Mouse (Mus musculus) heart, postnatal 0 days (tissue): ENCODE data around the gene Rbfox3. TPM values are rescaled to one million over a fixed set of nuclear protein-coding genes. Genes with fewer than 3 reads are reported as not detected.

Source experiments
- ATAC-seq: fragments of 200-750 bp; cut with Nextera tagmentation; 2 replicates; pipeline ENCODE4 v1.8.0; 2017; ENCODE audit warnings: low read depth, moderate number of reproducible peaks, moderate library complexity; ENCODE audit not compliant: insufficient read depth
- DNase-seq: peaks from one replicate; pipeline ENCODE4 v3.0.0-alpha.2; 2016; ENCODE audit warnings: low spot score
- H3K27ac ChIP-seq: fragments of 300-500 bp; sonication (generic); 2 replicates; pipeline ENCODE4 v1.5.1; 2014; ENCODE audit warnings: low read depth, mild to moderate bottlenecking
- H3K27me3 ChIP-seq: fragments of 300-500 bp; sonication (generic); 2 replicates; pipeline ENCODE4 v1.6.1; 2014; ENCODE audit warnings: low read length, mixed read lengths; ENCODE audit not compliant: control insufficient read depth, insufficient read depth
- H3K36me3 ChIP-seq: fragments of 300-500 bp; sonication (generic); replicated peaks from 2 replicates; pipeline ENCODE4 v1.6.1; 2014; ENCODE audit warnings: low read length, mixed read lengths; ENCODE audit not compliant: control insufficient read depth, insufficient read depth
- H3K4me1 ChIP-seq: fragments of 300-500 bp; sonication (generic); 2 replicates; pipeline ENCODE4 v1.6.1; 2014; ENCODE audit warnings: antibody characterized with exemption; ENCODE audit not compliant: control insufficient read depth, insufficient read depth
- H3K4me2 ChIP-seq: fragments of 300-500 bp; sonication (generic); 2 replicates; pipeline ENCODE4 v1.6.1; 2014; ENCODE audit warnings: low read depth, mild to moderate bottlenecking, low read length, moderate library complexity
- H3K4me3 ChIP-seq: fragments of 300-500 bp; sonication (generic); 2 replicates; pipeline ENCODE4 v1.5.1; 2014; ENCODE audit warnings: low read depth, low read length
- H3K9ac ChIP-seq: fragments of 300-500 bp; sonication (generic); replicated peaks from 2 replicates; pipeline ENCODE4 v1.6.1; 2014; ENCODE audit warnings: low read depth, low read length, mixed read lengths
- H3K9me3 ChIP-seq: fragments of 300-500 bp; sonication (generic); replicated peaks from 2 replicates; pipeline ENCODE4 v1.6.1; 2016; ENCODE audit warnings: low read length; ENCODE audit not compliant: control insufficient read depth
- CTCF ChIP-seq: IDR thresholded peaks from 2 replicates; pipeline ENCODE4 v1.5.1; 2016; ENCODE audit warnings: antibody characterized with exemption, control low read depth, low read depth
- EP300 ChIP-seq: IDR thresholded peaks from 2 replicates; pipeline ENCODE4 v1.6.1; 2016; ENCODE audit warnings: antibody characterized with exemption, low read depth
- WGBS: fragments of 180-500 bp; shearing (Covaris S2); extraction: QIAGEN DNeasy Blood & Tissue Kit; methylation state at CpG from one replicate; pipeline ENCODE4 v1.1.7; 2014; 5-methylcytosine and 5-hydroxymethylcytosine counted together
- polyA plus RNA-seq: library from polyadenylated mRNA; unstranded; fragments of >200 nt; fragmentation: Nextera tagmentation; extraction: Ambion mirVana; gene quantifications from 2 replicates; pipeline ENCODE4 v1.2.1, GENCODE M21; 2015
- total RNA-seq: library from RNA; depleted of rRNA; stranded (reverse); fragments of >200 nt; gene quantifications from 2 replicates; pipeline ENCODE4 v1.2.3, GENCODE M21; 2014; ENCODE audit warnings: low replicate concordance

The Rbfox3 gene
- total and polyA plus RNA-seq, 2 experiments from 2014 or later = 0.08 to 1.2 TPM

DNA sequence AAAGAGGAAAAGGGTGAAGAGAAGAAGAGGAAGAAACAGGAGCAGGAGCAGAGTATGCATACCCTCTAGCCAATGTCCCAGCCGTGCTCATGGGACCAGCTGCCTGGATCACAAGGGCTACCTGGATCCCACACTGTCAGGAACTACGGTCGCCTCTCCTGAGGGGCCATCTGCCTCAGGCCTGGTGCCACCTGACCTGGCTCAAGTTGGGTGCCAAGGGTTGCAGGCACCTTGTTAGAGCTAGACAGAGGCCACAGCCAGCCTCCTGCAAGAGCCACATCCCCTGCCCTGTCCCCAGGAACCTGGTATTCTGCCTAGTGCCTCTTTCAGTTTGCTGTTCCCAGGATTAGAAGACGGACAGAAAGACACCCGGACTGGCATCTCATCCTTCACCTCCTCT is 347.5 kb downstream of the Rbfox3 start:
- H3K4me2 ChIP-seq = no peak overlapping the region
- ATAC-seq (no peak), DNase-seq (no peak)
- H3K4me1 ChIP-seq = no peaks in the 10 kb centered on the region
- H3K9me3 ChIP-seq = no peaks in the 10 kb centered on the region
- WGBS = 66% methylated on average over 5 of the region's 5 CpGs
- no peaks in the 10 kb centered on the region for H3K36me3 ChIP-seq
- H3K9ac ChIP-seq = no peak overlapping the region
- no peak overlapping the region for H3K27ac ChIP-seq
- H3K27me3 ChIP-seq = peaks cover 30% of the 10 kb centered on the region
- TF ChIP-seq EP300 = no peak
- no peak for TF ChIP-seq CTCF
- H3K4me3 ChIP-seq = no peak overlapping the region

DNA sequence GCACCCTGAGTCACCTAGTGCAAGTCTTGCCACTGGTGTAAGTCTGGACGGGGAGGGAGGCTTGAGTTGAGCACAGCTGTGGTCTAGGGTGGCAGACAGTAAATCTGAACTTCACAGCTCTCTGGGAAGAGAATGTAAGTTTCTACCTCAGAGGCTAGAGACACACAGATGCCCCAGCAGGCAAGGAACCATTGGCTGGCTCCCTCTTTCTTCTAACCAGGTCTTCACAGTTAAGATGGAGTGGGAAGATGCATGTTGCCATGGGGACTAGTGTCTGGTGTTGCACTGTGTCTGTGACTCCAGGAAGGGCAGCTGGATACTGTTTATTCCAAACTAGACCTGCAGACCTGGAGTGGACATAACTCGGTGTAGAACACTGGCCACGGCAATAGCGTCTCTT is 348.6 kb downstream of the Rbfox3 start:
- Histone ChIP-seq H3K4me3 (no peak overlapping the region), H3K36me3 (no peaks in the 10 kb centered on the region), H3K9ac (no peak overlapping the region), H3K27ac (no peak overlapping the region), H3K4me2 (no peak overlapping the region), H3K4me1 (no peaks in the 10 kb centered on the region), H3K9me3 (no peaks in the 10 kb centered on the region), H3K27me3 (peaks cover 20% of the 10 kb centered on the region)
- ATAC-seq (no peak), DNase-seq (no peak)
- TF ChIP-seq EP300 (no peak), CTCF (no peak)
- 68% methylated on average over 4 of the region's 4 CpGs for WGBS

DNA sequence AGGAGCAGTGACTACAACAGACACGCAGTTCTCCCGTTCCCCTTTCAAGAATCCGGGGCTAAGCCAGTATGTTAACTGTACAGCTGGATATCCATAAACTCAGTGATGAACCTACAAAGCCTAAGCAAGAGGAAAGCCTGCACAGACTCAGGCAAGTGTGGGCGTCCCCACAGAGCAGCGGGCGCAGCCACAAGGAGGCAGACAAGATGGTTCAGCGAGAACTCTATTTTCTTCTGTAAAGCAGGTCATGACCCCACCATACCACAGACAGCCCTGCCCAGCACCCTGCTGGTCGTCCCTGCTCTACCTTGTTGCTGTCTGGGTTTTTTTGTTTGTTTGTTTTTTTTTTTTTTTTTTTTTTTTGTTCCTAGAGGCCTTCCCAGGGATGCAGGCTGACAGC is 353.2 kb downstream of the Rbfox3 start:
- Histone ChIP-seq H3K27me3 (peaks cover 18% of the 10 kb centered on the region), H3K9ac (no peak overlapping the region)
- TF ChIP-seq CTCF = no peak
- TF ChIP-seq EP300 = no peak

DNA sequence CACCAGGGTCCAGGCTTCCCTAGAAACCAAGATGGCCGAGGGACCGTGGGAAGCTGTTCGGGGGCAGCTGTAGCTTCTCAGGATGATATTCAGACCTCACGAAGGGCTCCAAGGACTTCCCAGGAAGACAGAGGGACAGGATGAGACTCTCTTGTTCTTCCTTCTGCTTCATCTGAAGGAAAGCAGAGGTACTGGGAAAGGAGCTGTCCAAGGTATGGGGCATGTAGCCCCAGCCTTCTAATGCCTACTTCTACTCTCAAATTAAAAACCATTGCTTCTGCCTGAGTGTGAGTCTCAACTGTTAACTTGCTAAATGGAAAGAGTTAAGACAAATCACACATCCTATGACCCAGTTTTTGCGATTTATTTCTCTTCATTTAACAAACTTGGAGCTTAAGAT is 355.8 kb downstream of the Rbfox3 start:
- Histone ChIP-seq H3K4me2 (no peak overlapping the region), H3K27ac (no peak overlapping the region), H3K4me3 (no peak overlapping the region), H3K4me1 (no peaks in the 10 kb centered on the region), H3K9me3 (no peaks in the 10 kb centered on the region), H3K36me3 (no peaks in the 10 kb centered on the region), H3K9ac (no peak overlapping the region), H3K27me3 (peaks cover 25% of the 10 kb centered on the region)
- WGBS = 39% methylated on average over 5 of the region's 5 CpGs
- DNase-seq = no peak
- ATAC-seq = no peak
- TF ChIP-seq CTCF (no peak), EP300 (no peak)

More for the DNA sequence above, 353.2 kb downstream of the Rbfox3 start:
- ATAC-seq = no peak
- Histone ChIP-seq H3K4me2 (no peak overlapping the region), H3K27ac (no peak overlapping the region), H3K36me3 (no peaks in the 10 kb centered on the region), H3K9me3 (no peaks in the 10 kb centered on the region), H3K4me3 (no peak overlapping the region), H3K4me1 (no peaks in the 10 kb centered on the region)
- no peak for DNase-seq
- WGBS = 64% methylated on average over 8 of the region's 8 CpGs

DNA sequence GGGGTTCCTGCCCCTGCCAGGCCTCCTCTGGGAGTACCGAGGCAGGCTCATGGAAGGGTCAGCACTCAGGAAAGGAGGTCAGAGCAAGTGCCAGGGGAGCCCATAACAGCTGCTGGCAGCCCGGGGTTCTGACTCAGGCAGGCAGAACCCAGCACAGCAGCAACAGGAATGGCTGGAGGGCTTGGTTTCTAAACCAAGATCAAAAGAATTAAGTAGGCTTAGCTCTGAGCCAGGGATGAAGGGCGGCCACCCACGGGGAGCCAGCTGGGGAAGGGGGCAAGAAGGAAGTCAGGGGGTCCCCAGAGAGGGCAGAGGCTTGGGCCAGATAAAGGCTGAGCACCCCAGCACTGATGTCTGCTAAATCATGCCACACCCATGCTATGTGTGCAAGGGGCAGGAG is 356.9 kb downstream of the Rbfox3 start:
- Histone ChIP-seq H3K36me3 (no peaks in the 10 kb centered on the region), H3K9me3 (no peaks in the 10 kb centered on the region), H3K4me3 (no peak overlapping the region), H3K4me1 (no peaks in the 10 kb centered on the region), H3K4me2 (no peak overlapping the region), H3K27ac (no peak overlapping the region), H3K27me3 (peaks cover 28% of the 10 kb centered on the region), H3K9ac (no peak overlapping the region)
- TF ChIP-seq CTCF (no peak), EP300 (no peak)
- DNase-seq = no peak
- WGBS = 8% methylated on average over 4 of the region's 4 CpGs
- ATAC-seq = no peak

DNA sequence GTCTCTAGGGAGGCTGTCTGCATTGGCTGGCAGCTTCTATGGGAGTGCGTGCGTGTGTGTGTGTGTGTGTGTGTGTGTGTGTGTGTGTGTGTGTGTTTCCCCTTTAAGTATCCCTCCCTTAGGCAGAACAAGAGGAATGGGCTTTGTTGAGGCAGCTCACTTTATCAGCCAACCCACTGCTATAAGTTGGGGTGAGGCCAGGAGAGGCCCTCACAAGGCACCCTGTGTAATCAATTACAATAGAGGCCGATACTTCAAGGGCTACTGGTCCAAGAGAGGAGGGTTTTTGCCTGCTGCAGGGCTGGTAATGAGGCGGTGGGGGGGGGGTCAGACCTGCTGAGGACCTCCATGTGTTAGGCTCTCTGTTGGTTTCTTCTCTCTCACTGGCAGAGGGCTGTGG is 357.5 kb downstream of the Rbfox3 start:
- TF ChIP-seq CTCF (no peak), EP300 (no peak)
- DNase-seq (no peak), ATAC-seq (no peak)
- Histone ChIP-seq H3K4me2 (no peak overlapping the region), H3K9ac (no peak overlapping the region), H3K4me3 (no peak overlapping the region), H3K9me3 (no peaks in the 10 kb centered on the region), H3K27me3 (peaks cover 28% of the 10 kb centered on the region), H3K4me1 (no peaks in the 10 kb centered on the region), H3K36me3 (no peaks in the 10 kb centered on the region), H3K27ac (no peak overlapping the region)
- WGBS = 53% methylated on average over 4 of the region's 4 CpGs
